Mouse (Mus musculus) thymus, postnatal 36 days (tissue): ENCODE data around the gene Gm8334.
"Not testable (repeated sequence)": the region's sequence is repeated elsewhere in the genome, so short reads cannot be mapped to it uniquely, and the experiment has no call there.

Experiments
- DNase-seq, 2 experiments: peaks; one replicate each; pipeline ENCODE4 v3.0.0; 2022; ENCODE audit warnings: mixed read lengths in 2 of 2

The Gm8334 gene

DNA sequence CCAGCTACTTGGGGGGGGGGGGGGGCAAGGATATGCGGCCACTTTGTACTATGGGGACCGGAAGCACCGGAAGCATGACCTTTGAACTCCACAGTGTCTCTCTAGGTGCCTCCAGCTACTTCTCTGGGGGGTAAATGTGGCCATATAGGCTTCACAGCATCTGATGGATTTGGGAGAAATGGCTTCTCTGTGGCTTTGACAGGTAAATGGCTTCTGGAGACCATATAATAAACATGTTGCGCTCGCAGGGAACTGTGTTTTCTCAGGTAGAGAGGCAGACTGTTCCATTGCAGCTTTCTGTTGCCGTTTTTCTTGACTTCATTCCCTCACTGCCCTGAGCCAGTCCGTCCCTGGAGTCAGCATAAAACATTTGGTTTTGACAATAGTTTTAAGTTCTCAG lies at the start of gene Gm8334:
Gene Gm8334, minus strand, starts transcription at position 101 of the 400 bp plus-strand sequence.
- not testable (repeated sequence) for DNase-seq

DNA sequence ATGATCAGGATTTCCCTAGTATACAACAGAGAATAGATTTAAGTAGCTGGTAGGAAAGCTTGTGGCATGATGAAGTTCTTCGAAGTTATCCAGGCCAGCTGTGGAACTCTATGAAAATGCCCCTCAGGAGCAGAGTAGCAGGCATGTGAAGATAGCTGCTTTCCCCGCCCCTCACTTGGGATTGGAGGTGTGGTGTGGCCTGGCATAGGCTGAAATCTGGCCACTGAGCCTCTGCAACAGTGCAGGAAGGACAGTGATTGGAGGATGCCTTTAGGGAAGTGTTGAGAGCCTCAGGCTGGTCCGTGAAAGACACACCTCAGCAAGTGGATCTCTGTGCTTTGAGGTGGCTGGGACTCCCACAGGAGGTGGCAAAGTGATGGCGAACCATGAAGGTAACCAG lies 48.3 kb upstream of the Gm8334 start, which contains the start of gene Gm15127:
Gene Gm15127, plus strand, starts transcription at position 301 of the 400 bp plus-strand sequence.
- DNase-seq = not testable (repeated sequence)
